Mouse (Mus musculus) adrenal gland, postnatal 36 days (tissue): ENCODE measurements around the gene Prkcd. TPM values are rescaled to one million over a fixed set of nuclear protein-coding genes. Genes with fewer than 3 reads are reported as not detected.

ENCODE experiments used
- DNase-seq, 2 experiments: peaks; one replicate each; pipeline ENCODE4 v3.0.0; 2021; ENCODE audit warnings: mixed read lengths in 1 of 2
- total RNA-seq, 2 experiments: library from RNA; stranded (reverse); gene quantifications; 2 replicates each; pipeline ENCODE4 v1.2.3; 2021

Gene Prkcd
- total RNA-seq, 2 experiments from 2014 or later = 101 to 162 TPM

DNA sequence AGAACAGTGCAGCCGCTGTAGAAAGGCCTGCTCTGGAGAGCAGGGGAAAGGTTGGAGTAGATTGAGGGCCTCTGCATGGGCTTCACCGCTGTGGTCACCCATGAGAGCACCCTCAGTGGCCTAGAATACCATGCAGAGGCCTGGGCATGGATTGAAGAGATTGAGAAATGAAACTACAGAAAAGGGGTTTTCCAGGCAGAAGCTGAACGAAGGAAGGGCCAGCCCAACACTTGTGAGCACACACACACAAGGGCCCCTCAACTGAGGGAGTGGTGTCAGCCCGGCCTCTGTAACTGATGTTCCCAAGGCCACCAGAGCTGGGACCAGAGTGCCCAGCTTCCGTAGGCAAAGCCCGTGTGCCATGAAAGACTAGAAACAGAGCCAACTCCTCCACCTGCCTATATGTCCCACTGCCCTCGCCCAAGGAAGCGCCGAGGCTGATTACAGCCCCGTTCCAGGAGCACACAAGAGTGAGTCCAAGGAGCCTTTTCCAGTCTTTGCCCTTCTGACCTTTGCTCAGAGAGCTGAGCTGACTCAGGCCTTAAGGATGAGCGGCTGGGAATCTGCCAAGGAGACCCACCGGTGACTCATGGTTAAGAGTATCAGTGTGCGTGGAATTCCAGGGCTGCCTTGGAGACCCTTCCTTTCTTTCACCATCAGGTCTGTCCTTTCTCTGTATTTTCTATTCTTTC is 9.4 kb upstream of the Prkcd start:
- DNase-seq = peak; percentile 75 to 79

DNA sequence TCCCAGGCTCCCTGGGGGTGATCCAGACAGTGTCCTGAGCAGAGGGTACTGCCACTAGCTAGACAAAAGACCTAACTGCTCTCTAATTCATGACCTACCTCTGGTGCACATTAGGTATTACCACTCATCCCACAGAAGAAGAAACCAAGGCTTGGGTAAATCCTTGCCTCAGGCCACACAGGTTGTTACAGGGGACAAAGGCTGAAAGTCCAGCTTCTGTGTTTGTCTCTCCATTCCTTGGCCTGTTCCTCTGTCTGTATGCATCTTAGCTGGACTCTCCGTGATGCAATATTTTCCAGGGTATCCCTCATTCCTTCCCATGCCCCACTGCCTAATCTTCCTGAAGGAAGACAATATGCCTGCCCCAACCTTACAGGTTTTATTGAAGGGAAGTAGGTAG is 8.4 kb upstream of the Prkcd start:
- no peak for DNase-seq

DNA sequence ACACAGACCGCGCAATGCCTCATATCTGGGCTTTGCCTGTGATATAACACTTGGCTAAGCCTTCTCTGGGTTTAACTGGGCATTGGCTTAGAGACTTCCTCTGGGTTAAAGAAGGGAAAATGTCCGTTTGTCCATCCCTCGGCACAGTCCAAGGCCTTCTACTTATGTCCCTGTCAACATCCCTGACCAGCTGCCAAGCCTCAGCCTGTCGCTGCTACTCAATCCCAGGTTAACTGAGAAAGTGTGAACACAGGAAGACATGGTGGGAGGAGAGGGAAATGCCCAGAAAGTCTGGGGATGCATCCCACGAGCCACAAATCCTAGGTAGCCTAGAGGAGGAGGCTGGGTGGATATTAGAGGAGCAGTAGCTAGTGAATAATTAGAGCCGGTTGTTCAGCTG is 7.7 kb upstream of the Prkcd start:
- no peak for DNase-seq

DNA sequence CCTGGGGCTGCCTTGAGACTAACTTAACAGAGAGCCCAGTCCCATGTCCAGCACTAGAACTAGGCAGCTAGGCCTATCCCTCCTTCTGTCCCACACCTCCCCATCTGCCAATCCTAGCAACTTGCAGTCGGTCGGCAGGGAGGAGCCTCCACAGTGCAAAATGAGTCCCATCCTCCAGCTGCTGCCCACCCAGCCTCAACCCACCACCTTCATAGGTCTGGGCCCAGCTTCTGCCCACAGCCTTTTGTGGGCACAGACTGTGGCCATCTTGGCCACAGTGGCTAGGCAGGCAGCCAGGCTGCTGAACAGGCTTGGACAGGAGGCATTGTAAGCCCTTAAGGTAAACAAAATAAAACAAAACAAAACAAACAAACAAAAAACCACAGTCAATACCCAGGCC is 5.8 kb upstream of the Prkcd start:
- DNase-seq = no peak

DNA sequence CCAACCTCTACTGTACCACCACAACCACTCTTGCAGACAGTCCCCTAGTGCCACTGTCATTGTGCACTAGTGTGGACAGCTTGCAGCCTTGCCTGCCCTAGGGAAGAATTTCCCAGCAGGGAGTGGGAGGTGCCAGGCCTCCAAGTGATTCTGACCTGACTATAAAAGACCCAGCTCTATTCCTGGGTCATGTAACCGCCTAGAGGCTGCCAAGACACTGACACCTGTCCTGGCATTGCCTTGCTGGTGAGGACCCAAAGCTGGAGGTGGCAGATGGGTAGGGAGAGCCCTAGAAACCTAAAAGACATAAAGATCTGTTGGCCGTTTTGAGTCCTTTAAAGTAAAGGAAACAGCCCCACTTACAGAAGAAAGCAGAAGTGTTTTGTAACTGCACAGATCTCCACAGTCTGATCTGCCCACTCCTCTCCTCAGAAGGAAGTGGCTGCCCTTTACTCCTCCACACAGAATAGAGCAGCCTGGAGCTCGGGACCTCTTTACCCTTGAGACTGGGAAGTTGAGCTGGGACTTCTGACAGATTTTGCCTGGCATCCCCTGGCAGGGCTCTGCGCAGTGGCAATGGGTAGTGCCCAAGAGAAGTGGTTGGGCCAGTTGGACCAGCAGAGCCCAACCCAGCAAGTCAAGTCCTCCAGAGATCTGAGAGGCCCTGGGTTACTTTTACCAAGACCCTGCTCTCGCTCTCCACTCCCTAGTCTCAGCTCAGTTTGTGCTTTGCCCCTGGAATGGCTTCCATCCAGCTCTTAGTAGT is 5.0 kb upstream of the Prkcd start:
- no peak for DNase-seq

DNA sequence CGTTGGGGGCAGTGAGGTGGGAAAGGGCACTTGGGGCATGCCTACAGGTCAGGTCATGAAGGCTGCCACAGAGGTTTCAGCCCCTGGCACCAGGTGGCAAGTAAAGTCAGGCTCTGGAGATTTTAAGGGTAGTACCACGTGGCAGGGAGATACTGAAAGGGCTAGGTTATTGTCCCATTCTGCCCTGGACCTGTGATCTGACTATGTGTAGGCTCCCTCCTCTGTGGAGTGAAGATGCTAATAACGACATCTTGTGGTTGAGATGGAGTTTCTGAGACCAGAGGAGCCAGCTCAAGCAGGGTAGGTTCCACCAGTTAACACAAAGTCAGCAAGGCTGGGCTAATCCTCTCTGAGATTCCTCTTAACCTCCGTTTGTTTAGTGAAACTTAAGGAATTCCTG is 3.8 kb upstream of the Prkcd start:
- no peak for DNase-seq

DNA sequence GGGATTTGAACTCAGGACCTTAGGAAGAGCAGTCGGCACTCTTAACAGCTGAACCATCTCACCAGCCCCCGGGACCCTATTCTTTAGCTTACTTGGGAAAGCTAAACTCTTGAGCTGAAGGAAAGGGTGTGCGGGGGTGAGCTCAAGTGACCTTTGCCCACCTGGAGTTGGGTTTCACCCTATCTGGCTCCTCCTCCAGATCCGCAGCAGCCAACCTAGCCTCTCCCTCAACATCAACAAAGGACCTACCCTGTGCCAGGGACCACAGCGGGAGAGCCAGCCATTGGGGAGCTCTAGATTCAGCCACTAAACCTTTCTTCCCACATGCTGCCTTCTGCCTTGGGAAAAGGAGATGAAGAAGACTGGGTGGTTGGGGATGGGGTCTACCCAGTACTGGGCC is 2.2 kb upstream of the Prkcd start:
- DNase-seq = no peak

DNA sequence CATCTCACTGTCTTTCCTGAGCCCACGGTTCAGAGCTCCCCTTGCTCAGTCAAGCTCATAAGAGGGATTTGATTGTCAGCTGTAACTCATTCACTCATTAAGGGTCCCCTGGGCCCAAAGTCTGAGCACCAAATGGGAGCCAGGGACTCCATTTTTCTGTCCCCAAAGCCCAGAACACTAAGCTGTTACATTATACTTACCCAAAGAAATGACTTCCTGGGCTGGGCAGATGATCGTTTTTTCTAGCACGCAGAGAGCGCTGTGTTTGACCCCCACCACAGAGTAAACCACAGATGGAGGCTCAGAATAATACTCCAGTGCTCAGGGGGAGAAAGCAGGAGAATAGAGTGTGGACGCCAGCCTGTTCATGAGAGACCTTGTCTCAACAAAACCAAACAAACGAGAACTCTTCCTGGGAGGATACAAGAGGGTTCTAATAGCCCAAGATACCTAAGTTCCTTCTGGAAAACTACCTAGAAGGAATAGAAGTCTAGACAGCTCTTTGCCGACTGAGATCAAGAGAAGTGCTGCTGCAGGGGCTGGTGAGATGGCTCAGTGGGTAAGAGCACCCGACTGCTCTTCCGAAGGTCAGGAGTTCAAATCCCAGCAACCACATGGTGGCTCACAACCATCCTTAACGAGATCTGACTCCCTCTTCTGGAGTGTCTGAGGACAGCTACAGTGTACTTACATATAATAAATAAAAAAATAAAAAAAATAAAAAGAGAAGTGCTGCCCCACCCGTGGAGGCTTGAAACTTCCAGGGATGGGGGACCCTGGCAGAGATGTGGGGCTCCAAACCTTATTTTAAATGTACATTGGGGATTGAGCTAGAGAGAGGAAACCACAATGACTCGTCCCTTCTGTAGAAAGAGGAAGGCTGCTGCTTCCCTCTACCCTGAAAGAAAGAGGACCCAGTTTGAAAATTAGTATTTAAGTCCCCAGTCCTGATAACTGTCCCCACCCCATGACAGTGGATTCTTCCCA is 1.0 kb upstream of the Prkcd start:
- DNase-seq = no peak

DNA sequence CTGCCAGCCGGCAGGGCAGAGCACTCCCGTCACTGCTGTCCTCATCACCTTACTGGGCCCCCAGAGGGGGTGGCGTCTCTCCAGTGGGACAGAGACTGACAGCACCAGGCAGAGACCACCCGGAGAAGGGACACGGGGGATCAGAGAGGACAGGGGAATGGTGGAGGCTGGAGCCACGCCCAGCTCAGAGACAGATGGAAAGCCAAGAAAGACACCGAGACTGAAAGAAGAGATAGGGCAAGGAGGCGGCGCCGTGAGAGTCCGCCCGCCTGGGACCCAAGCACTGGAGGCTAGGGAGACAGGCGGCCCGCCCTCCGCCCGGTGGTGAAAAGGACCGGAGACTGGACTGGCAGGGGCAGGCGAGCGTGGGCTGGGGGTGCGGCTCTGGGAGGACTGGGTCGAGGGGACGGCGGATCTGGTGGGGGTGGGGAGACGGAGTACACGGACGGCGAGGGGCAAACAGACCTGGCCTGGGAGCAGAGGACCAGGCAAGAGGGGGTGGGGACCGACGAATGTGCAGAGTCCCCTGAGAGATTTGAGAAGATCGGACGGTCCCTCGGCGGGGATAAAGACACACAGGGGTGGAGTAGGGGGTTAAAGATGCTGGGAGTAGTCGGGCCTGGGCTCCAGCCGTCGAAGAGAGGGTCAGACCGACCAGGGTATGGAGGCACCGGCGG is 741 bp downstream of the Prkcd start:
- peak; percentile 82 to 83 for DNase-seq

DNA sequence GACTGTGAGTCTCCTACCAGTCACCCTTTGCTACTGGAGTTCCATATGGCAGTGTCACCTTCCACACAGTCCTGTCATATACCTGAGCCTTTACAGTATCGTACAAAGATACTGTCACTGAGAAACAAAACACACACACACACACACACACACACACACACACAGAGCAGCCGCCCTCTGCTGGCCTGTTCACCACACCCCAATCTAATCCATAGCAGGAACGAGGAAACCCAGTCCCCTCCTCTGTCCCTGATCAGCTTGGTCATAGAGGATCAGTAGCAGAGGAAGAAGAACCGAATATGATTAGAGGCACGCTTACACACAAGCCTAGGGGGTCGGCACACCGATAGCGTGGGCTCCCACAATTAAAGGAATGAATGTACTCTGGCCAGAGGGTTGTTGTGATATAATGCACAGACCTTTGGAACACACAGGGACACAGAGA is 1.7 kb downstream of the Prkcd start:
- no peak for DNase-seq

DNA sequence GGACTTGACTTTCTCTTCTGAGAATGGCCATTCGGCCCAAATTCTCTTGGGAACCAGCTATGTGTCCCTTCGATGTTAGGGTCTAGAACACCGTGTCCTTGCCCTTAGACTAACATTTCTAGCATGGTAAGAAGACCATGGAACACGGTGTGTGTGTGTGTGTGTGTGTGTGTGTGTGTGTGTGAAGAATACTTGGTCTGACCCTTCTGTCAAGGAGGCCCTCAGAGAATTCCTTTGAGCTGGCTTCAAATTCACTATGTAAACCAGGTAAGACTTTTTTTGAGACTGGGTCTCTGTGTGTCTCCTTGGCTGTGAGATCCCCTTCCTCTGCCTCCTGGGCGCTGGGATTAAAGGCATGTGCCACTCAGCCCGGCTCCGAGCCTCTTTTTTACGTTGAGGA is 3.5 kb downstream of the Prkcd start:
- no peak for DNase-seq

DNA sequence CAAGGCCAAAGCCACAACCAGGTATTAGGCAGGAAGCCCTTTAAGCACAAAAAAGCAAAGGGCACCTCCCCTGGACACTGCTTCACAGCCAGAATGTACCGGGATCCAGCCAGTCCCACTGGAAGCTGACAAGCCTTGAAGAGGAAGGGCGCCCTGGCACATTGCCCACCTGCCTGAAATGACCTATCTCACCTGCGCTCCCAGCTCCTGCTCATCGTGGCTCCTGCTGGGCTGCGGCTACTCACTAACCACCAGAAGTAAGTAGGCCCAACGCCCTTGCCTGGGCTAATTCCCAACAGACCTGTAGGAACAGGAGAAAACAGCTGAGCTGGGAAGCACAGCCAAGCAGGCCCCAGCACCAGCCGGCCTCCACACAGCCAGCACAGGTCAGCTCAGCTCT is 3.9 kb downstream of the Prkcd start:
- no peak for DNase-seq

DNA sequence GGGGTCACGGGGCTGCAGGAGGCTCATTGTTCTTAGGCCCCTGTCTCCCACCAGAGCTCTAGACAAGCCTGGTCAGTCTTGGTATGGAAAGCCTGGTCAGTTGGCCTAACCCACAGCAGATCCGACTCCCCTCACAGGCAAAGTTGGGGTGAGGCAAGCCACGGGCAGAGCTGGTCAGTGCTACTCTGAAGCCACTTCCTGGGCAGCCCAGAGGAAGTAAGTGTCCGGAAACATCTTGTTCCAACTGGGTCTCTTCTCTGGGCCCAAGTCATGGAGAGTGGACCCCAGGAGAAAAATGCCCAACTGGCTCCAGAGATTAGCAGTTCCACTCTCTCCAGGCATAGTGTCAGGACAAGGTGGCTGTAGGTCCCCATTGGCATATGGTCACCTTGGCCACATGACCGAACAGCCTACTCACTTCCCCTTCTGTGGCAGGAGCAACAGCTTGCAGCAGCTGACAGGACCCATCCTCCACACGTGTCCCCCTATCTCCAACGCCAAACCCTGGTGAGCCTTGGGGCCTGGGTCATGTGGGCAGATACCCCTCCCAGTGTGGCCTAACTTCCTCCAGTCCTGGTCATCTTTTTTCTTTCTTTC is 5.9 kb downstream of the Prkcd start:
- no peak for DNase-seq

DNA sequence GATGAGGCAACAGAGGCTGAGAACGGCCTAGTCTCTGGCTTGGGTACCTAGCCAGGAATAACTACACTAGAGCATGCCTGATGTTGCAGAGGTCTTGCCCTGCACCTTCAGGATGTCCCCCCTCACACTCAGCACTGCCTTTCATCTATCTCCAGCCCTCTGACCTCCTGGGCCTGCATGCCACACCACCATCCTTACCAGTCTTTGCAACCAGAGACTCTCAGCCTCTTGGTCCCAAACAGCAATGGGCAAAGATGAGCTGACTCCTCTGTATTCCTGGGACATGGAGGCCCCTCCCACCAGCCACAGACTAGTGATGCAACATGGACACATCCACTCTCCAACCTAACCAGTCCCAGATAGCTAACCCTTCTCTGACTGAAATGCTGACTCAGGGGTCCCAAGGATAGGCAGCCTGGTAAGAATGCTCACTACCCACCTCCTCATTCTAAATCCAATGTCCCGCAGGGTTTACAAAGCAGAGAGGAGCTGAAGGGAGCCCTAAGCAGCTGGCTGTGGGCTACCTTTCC is 7.2 kb downstream of the Prkcd start:
- DNase-seq = peak in 1 of 2 experiments; percentile 54

DNA sequence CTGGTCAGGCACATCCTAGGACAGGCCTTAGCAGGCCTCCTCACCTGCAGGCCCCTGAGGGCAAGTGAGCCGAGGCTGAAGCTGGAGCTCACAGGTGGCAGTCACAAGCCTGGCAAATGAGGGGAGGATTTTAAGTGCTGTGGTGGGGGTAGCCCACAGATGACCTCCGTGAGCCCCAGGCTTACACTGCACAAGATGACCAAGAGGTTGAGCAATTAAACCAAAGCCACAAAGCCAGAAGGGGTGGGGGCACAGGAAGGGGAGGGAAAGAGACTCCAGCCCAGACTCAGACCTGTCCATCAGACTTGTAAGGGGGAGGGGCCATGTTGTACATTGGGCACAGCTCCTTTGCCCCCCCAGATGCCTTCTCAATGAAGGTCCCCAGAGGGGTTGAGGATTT is 9.3 kb downstream of the Prkcd start:
- no peak for DNase-seq

DNA sequence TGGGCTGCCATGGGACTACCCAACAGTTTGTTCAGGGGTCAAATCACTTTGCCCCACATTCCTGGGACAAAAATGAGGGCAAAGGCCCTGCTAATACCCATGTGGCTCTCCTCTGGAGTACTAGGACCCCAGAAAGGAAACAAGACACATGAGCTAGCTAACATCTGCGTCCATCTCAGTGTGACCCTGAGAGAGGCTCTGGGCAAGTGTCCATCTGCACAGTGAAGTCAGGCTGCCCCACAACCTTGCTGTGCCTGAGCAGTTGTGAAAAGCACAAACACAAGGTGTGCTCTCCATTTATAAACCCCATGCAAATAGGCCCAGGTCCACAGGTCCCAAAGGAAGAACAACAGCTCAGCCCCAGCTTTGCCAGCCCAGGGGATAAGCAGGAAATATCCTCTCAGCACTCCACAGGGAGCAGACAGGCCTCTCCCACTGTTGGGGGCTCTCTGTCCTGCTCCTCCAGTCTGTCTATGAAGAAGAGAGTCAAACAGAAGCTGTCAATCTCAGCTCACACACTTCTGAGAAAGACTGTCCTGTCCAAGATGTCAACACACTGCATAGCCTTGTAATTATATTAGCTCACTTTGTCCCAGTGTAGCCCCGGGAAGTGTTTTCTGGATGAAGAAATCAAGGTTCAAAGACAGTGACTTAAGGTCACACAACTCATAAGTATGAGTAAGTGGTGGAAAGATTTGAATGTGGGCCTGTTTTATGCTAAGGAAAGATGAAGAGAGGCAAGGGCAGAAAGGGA is 12.9 kb downstream of the Prkcd start:
- peak; percentile 64 to 66 for DNase-seq

DNA sequence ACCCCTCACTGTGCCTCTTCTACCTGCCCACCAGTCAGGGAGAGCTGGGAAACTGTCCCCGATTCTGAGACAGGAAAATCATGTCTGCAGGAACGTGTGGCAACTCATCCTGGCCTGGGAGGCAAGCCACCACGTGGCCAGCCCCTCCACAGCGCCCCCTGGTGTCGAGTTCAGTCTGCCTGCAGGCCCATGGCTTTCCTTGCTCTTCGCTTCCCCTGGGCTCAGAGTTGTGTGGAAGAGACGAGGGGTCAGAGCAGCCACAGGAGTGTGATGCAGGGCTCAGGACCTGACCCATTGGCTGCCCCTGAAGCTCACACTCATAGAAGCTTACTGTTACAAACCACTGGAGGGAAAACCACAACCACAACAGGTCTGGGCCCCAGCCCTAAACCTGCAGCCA is 13.5 kb downstream of the Prkcd start:
- peak; percentile 91 to 92 for DNase-seq

DNA sequence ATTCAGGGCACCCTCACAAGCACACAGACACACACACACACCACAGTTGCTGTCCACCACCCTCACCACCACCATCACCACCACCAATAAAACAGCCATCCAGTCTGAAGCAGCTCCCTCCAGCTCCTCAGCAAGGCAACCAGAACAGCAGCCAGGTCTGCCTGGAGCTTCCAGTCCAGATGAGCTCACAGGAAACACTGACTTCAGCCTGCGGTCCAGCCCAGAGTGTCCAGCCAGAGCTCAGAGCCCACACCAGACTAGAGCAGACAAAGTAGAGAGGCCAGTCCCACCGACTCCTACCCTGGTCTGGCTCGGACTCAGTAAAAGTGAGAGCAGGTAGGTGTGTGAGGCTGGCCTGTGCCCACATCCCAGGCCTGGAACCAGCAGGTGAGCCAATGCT is 15.1 kb downstream of the Prkcd start:
- DNase-seq = no peak

DNA sequence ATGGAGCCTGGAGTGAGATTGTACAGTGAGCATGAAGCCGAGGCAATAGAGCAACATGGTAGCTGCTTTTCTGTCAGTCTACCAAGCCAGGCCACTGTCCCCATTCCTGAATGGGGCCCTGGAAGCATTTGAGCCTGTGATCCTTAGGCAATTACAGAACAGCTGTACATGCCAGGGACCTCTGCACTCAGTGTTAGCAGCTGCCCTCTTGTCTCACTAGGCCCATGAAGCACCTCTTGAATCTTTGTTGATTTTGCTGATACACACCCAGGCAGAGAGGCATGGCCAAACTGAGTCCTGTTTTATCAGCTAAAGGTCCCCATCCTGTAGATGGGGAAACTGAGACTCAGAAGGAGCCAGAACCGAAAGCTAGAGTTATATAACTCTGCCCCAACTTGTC is 15.7 kb downstream of the Prkcd start:
- no peak for DNase-seq

DNA sequence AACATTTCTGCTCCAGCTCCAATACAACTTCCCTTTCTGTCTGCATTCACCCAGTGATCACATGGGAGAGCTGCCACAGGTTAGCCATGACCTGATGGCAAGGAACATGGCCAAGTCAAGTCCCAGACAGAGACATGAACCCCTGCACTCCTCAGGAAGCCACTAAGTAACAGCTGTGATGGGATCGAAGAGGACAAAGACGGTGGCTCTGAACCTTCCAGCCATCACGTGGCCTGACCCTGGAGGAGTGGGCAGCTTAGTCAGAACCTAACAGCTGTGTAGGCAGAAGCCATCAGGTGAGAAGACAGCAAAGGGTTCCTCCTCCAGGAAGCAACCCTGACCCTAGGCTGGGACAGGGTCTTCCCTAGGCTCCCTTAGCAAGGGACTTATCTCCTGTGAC is 16.5 kb downstream of the Prkcd start:
- DNase-seq = no peak

DNA sequence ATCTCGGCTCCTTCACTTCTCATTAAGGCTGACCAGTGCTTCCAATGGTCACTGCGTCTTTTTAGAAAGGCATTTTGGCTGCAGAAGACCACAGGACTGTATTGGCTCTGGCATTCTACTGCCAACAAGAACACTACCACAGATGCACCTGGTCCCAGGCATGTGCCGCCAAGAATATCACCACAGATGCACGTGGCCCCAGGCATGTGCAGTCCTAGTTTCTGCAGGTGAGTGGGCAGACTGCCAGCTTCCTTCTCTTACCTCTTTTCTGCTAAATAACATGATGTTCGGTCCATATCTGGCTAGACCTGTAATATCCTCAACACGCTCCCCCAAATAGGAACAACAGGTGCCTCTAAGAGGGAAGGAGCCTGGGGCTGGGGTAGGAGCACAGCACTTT is 17.8 kb downstream of the Prkcd start:
- no peak for DNase-seq
